Mouse (Mus musculus): ENCODE measurements around the gene Dcaf6. TPM values are rescaled to one million over a fixed set of nuclear protein-coding genes. Genes with fewer than 3 reads are reported as not detected.

Dcaf6 gene
- total RNA-seq, 2 experiments from 2014 or later, result 89.9 to 92.7 TPM

DNA sequence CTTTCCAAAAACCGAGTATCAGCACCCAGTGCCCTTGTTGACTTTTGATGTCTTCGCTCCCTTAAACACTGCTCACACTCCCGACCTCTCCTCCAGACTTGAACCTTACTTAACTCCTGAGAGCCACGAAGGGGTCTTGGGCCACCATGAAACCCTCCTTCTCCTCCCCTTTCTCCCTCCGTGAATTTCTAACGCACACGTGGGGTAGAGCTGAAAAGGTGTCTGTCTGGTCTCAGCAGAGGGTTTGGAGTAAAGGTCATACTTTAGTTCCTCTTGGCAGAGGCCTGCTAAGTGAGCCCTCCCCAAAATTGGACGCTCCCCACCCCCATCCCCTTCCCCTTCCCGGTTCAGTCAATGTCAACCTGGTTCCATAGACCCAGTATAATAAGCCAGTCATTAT is 1.4 kb upstream of the Dcaf6 start:
- intact Hi-C loops (cut with DNase I), result loop anchor here (2.0 to 10.0 kb wide), 2 partner anchors 173 to 543 kb away; partner anchors contain the start of genes Mpzl1 and Pou2f1
- no peak for TF ChIP-seq CTCF (IDR thresholded peaks at IDR 0.05)
- Histone ChIP-seq H3K27ac (peak overlapping the region; percentile 89), H3K4me3 (peak overlapping the region; percentile 93)
- no peak for DNase-seq (ENCODE audit: extremely low spot score in 1 of 2, low spot score in 2 of 2)

DNA sequence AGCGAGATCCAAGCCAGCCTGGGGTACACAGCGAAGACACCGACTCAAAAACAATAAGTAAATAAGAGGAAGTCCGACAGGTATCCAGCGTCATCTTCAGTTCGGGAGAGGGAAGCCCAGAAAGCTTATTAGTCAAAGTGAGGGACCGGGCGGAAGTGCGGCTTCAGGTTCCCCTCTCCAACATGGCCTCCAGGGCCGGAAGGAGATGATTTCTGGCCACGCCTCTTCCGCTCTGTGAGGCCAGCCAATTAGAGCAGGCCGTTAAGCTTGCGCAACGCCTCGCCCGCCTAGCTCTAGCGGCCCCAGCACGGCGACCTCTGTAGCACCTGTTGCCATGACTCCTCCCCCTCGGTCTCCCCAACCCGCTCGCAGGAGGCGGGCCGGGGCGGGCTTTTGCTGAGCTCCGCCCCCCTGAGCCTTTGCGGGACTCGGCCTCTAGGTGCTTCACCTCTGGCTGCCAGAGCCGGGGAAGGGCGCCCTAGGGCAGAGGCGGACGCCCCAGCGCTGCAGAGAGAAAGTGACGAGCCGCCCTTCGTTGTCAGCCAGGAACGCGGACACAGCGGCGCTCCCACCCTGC is 614 bp upstream of the Dcaf6 start:
- DNase-seq (ENCODE audit: extremely low spot score in 1 of 2, low spot score in 2 of 2), result peak; percentile 98 to 99
- H3K27ac ChIP-seq, result peak overlapping the region; percentile 99
- H3K4me3 ChIP-seq, result peak overlapping the region; percentile 93
- TF ChIP-seq CTCF (IDR thresholded peaks at IDR 0.05), result peak; percentile 60
- intact Hi-C loops (cut with DNase I), result loop anchor here (2.0 to 10.0 kb wide), 2 partner anchors 174 to 544 kb away; partner anchors contain the start of genes Mpzl1 and Pou2f1

GRCm38 (mm10) chr1:165459503-165460181 is 633 bp downstream of the Dcaf6 start:
- peak overlapping the region; percentile 93 for H3K4me3 ChIP-seq
- intact Hi-C loops (cut with DNase I), result loop anchor here (1.0 to 10.0 kb wide), 4 partner anchors 71 to 545 kb away; partner anchors contain the start of genes Mpzl1 and Pou2f1
- peak; percentile 49 to 53 for DNase-seq (ENCODE audit: extremely low spot score in 1 of 2, low spot score in 2 of 2)
- no peak for TF ChIP-seq CTCF (IDR thresholded peaks at IDR 0.05)
- H3K27ac ChIP-seq, result peak overlapping the region; percentile 99

DNA sequence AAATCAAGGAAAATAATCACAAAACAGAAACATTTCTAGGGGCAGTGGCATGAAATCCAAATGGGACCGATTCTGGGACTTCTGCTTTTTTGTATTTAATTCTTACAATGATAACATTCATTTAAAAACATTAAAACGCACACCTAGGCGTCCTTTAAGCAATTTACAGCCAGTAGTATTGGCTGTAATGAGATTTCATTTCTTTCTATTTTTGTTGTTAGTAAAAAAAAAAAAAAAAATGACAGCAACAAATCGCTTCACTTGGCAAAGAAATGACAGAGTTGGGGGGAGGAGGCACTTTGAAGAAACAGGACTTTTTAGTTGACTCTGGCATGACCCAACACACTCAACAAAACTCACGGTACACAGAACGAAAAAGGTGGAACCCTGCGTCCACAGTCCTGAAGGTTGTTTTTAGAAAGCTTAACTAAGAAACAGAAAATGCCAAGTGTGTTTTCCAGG is 1.2 kb downstream of the Dcaf6 start:
- DNase-seq (ENCODE audit: extremely low spot score in 1 of 2, low spot score in 2 of 2), result no peak
- Histone ChIP-seq H3K4me3 (peak overlapping the region; percentile 93), H3K27ac (peak overlapping the region; percentile 99)
- intact Hi-C loops (cut with DNase I), result loop anchor here (1.0 to 2.0 kb wide), 2 partner anchors 70 to 222 kb away; no protein-coding TSS in a partner anchor
- no peak for TF ChIP-seq CTCF (IDR thresholded peaks at IDR 0.05)

DNA sequence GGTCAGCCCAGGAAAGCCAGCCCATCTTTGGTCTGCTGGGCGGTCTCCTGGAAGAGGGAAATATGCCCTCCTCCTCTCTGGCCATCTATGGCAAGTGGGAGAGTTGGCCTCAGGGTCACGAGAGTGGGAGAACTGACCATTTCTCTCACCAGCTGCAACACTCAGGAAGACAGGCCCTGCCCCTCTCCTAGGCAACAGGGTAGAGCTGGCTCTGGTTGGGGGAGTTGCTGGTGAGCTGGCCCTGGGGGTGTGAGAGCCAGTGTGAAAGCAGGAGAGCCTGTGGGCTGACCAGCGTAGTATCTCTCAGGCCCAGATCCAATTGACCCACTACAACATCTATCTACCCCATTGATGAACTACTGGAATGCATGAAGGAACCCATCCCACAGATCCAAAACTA is 18.6 kb downstream of the Dcaf6 start:
- Histone ChIP-seq H3K27ac (no peak overlapping the region), H3K4me3 (no peak overlapping the region)
- TF ChIP-seq CTCF (IDR thresholded peaks at IDR 0.05), result no peak
- intact Hi-C loops (cut with DNase I), result no loop called here
- DNase-seq (ENCODE audit: extremely low spot score in 1 of 2, low spot score in 2 of 2), result no peak

- TF ChIP-seq CTCF (IDR thresholded peaks at IDR 0.05), result no peak
- intact Hi-C loops (cut with DNase I), result no loop called here
- H3K4me3 ChIP-seq, result no peak overlapping the region
- DNase-seq (ENCODE audit: extremely low spot score in 1 of 2, low spot score in 2 of 2), result no peak
- no peak overlapping the region for H3K27ac ChIP-seq
These were observed 19.1 kb downstream of the Dcaf6 start for GRCm38 (mm10) chr1:165441201-165441600.

DNA sequence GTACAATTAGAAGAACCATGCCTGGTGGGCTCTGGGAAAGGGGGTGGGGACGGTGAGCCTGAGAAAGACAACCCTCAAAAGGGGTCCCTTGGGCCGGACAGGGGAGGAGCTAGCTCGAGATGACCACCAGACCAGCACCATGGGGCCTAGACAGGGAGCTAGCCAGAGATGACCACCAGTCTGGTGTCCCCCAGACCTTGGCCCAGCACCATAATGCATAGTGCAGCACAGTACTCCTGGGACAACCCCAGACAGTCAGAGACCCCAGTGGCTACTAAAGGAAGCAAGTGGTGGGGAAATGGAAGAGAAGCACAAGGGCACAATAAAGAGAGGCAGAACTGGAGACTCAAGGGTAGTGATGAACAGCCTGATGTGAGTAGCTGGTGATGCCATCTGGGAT is 19.5 kb downstream of the Dcaf6 start:
- intact Hi-C loops (cut with DNase I), result no loop called here
- DNase-seq (ENCODE audit: extremely low spot score in 1 of 2, low spot score in 2 of 2), result peak in 1 of 2 experiments; percentile 14
- TF ChIP-seq CTCF (IDR thresholded peaks at IDR 0.05), result no peak
- no peak overlapping the region for H3K4me3 ChIP-seq
- H3K27ac ChIP-seq, result no peak overlapping the region

DNA sequence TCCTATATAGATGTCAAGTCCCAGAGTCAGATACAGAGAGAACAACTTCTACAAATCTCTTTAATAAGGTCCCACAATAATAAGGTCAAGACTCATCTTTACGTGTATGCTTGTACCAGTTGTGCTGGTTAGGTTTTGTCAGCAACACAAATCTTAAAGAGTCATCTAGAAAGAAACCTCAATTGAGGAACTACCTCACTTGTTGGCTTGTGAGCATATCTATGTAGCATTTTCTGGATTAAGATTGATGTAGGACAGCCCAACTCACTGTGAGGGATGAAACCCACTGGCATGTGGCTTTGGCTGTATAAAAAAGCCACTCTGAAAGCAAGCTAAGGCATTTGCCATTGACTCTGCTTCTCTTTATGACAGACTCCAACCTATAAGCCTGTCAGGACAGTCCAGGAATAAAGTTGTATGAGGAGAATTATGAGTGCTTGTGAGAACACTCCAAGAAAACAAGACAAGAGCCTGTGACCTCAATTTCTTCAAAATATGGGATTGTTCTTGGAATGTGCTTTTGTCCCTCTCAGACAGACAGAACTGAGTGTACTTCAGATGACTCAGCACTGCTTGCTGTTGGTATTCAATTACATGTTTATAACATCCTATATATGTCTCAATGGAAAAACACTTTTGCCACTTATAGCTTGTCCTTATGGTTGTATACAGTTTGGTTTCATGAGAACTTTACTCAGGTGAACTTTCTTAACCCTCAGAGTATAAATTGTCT is 21.8 kb downstream of the Dcaf6 start:
- no peak for DNase-seq (ENCODE audit: extremely low spot score in 1 of 2, low spot score in 2 of 2)
- Histone ChIP-seq H3K4me3 (no peak overlapping the region), H3K27ac (no peak overlapping the region)
- no peak for TF ChIP-seq CTCF (IDR thresholded peaks at IDR 0.05)
- intact Hi-C loops (cut with DNase I), result no loop called here

GRCm38 (mm10) chr1:165432883-165433282 is 27.4 kb downstream of the Dcaf6 start:
- no peak overlapping the region for H3K4me3 ChIP-seq
- DNase-seq (ENCODE audit: extremely low spot score in 1 of 2, low spot score in 2 of 2), result no peak
- TF ChIP-seq CTCF (IDR thresholded peaks at IDR 0.05), result no peak
- intact Hi-C loops (cut with DNase I), result no loop called here
- no peak overlapping the region for H3K27ac ChIP-seq

DNA sequence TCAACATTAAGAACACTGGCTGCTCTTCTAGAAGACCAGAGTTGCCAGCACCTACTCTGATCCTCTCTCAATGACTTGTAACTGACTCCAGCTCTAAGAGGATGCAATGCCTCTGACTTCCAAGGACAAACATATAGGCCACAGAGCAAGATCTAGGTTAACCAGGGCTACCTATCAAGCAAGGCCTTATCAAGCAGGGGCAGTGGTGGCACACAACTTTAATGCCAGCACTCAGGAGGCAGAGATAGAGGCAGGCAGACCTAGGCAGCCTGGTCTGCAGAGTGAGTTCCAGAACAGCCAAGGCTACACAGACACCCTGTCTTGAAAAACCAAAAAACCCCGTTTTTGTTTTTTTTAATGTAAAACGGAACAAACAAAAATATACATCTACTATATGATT is 34.0 kb downstream of the Dcaf6 start:
- no peak for TF ChIP-seq CTCF (IDR thresholded peaks at IDR 0.05)
- DNase-seq (ENCODE audit: extremely low spot score in 1 of 2, low spot score in 2 of 2), result no peak
- H3K4me3 ChIP-seq, result no peak overlapping the region
- no peak overlapping the region for H3K27ac ChIP-seq
- intact Hi-C loops (cut with DNase I), result no loop called here

DNA sequence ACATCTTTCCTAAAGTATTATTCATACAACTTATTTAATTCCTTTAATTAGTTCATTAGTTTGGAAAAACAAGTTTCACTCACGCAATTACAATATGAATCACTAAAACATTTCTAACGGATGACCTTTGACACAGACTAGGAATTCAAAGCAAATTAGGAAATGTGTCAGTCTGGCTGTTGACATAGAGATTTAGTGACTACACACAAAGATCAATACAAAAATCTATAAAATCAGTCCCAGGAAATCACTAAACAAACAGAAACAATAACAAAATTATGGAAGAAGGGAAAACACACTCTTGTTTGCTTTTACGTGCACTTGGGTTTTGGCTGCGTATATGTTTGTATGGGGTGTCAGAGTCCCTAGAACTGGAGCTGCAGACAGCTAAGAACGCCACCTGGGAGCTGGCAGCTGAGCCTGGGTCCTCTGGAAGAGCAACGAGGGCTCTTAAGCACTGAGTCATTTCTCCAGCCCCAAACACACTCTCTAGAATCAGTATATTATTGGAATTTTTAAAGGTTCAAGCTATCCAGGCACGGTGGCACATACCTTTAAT is 38.8 kb downstream of the Dcaf6 start:
- Histone ChIP-seq H3K27ac (no peak overlapping the region), H3K4me3 (no peak overlapping the region)
- no peak for TF ChIP-seq CTCF (IDR thresholded peaks at IDR 0.05)
- intact Hi-C loops (cut with DNase I), result no loop called here
- DNase-seq (ENCODE audit: extremely low spot score in 1 of 2, low spot score in 2 of 2), result no peak

GRCm38 (mm10) chr1:165396401-165396805 is 63.9 kb downstream of the Dcaf6 start:
- H3K27ac ChIP-seq, result no peak overlapping the region
- intact Hi-C loops (cut with DNase I), result loop anchor here (10.0 kb wide), 1 partner anchor 248 kb away; no protein-coding TSS in a partner anchor
- H3K4me3 ChIP-seq, result no peak overlapping the region
- no peak; the same call in 1 of the 2 replicates for TF ChIP-seq CTCF (IDR thresholded peaks at IDR 0.05)
- DNase-seq (ENCODE audit: extremely low spot score in 1 of 2, low spot score in 2 of 2), result no peak

Measured in left cerebral cortex, adult 2 months (tissue).